Mouse (Mus musculus) layer of hippocampus, postnatal 36 days (tissue): Measurements from ENCODE around the gene Cacng3. TPM values are rescaled to one million over a fixed set of nuclear protein-coding genes. Genes with fewer than 3 reads are reported as not detected.

Experiments
- DNase-seq, 2 experiments: peaks; one replicate each; pipeline ENCODE4 v3.0.0; 2022
- total RNA-seq, 2 experiments: library from RNA; stranded (reverse); gene quantifications; 2 replicates each; pipeline ENCODE4 v1.2.3; 2021

Gene Cacng3
- total RNA-seq = 10 to 100 TPM; 59.3 to 61.8 TPM

GRCm38 (mm10) chr7:122670442-122670872 is at the start of gene Cacng3:
TSS of gene Cacng3 (plus strand) at chr7:122670492.
- no peak for DNase-seq

- no peak for DNase-seq
Observed at GRCm38 (mm10) chr7:122622125-122622774, 48.0 kb upstream of the Cacng3 start.

GRCm38 (mm10) chr7:122623753-122624152 is 46.5 kb upstream of the Cacng3 start:
- no peak for DNase-seq

- no peak for DNase-seq
Observed at GRCm38 (mm10) chr7:122628050-122628449, 42.2 kb upstream of the Cacng3 start.

GRCm38 (mm10) chr7:122630386-122630785 is 39.9 kb upstream of the Cacng3 start:
- DNase-seq = no peak

GRCm38 (mm10) chr7:122631151-122631550 is 39.1 kb upstream of the Cacng3 start:
- DNase-seq = no peak

- no peak for DNase-seq
Observed at GRCm38 (mm10) chr7:122632946-122633345, 37.3 kb upstream of the Cacng3 start.

- DNase-seq = no peak
Observed at GRCm38 (mm10) chr7:122633463-122633862, 36.8 kb upstream of the Cacng3 start.

GRCm38 (mm10) chr7:122643676-122644075 is 26.6 kb upstream of the Cacng3 start:
- peak; percentile 32 to 33 for DNase-seq

- DNase-seq = peak; percentile 39 to 45
Observed at GRCm38 (mm10) chr7:122649306-122649705, 21.0 kb upstream of the Cacng3 start.

- no peak for DNase-seq
Observed at GRCm38 (mm10) chr7:122652523-122652922, 17.8 kb upstream of the Cacng3 start.

- no peak for DNase-seq
Observed at GRCm38 (mm10) chr7:122656671-122657070, 13.6 kb upstream of the Cacng3 start.

- no peak for DNase-seq
Observed at GRCm38 (mm10) chr7:122657423-122658126, 12.7 kb upstream of the Cacng3 start.

GRCm38 (mm10) chr7:122665311-122666049 is 4.8 kb upstream of the Cacng3 start:
- no peak for DNase-seq

GRCm38 (mm10) chr7:122667903-122668302 is 2.4 kb upstream of the Cacng3 start:
- peak in 1 of 2 experiments; percentile 42 for DNase-seq

GRCm38 (mm10) chr7:122670873-122671641 is 765 bp downstream of the Cacng3 start:
- peak; percentile 70 to 71 for DNase-seq

GRCm38 (mm10) chr7:122672981-122673380 is 2.7 kb downstream of the Cacng3 start:
- no peak for DNase-seq

- peak; percentile 14 to 16 for DNase-seq
Observed at GRCm38 (mm10) chr7:122675207-122675606, 4.9 kb downstream of the Cacng3 start.

- DNase-seq = peak; percentile 19 to 28
Observed at GRCm38 (mm10) chr7:122701751-122702150, 31.5 kb downstream of the Cacng3 start.

GRCm38 (mm10) chr7:122702443-122702842 is 32.2 kb downstream of the Cacng3 start:
- DNase-seq = no peak

GRCm38 (mm10) chr7:122706736-122707135 is 36.4 kb downstream of the Cacng3 start:
- DNase-seq = no peak

- DNase-seq = no peak
Observed at GRCm38 (mm10) chr7:122716299-122716698, 46.0 kb downstream of the Cacng3 start.
